Mouse (Mus musculus) heart, adult 2 months (tissue): ENCODE results near the gene Cdca4.

Source experiments
- CTCF ChIP-seq: fragments of 200-600 bp; IDR thresholded peaks from 2 replicates; pipeline ENCODE4 v1.8.1; 2022; ENCODE audit warnings: antibody characterized with exemption, mild to moderate bottlenecking, moderate library complexity
- POLR2A ChIP-seq: fragments of 200-500 bp; IDR thresholded peaks from 2 replicates; pipeline ENCODE4 v1.6.1; 2011; ENCODE audit warnings: mild to moderate bottlenecking, low read depth, low read length, control low read depth; ENCODE audit not compliant: insufficient read depth

GRCm38 (mm10) chr12:112773366-112773765, 55.9 kb downstream of the Cdca4 start:
- TF ChIP-seq CTCF (no peak), POLR2A (no peak)
